Mouse (Mus musculus): ENCODE measurements around the gene Arhgdib.
"Not testable (repeated sequence)": the region's sequence is repeated elsewhere in the genome, so short reads cannot be mapped to it uniquely, and the experiment has no call there.

Arhgdib gene

DNA sequence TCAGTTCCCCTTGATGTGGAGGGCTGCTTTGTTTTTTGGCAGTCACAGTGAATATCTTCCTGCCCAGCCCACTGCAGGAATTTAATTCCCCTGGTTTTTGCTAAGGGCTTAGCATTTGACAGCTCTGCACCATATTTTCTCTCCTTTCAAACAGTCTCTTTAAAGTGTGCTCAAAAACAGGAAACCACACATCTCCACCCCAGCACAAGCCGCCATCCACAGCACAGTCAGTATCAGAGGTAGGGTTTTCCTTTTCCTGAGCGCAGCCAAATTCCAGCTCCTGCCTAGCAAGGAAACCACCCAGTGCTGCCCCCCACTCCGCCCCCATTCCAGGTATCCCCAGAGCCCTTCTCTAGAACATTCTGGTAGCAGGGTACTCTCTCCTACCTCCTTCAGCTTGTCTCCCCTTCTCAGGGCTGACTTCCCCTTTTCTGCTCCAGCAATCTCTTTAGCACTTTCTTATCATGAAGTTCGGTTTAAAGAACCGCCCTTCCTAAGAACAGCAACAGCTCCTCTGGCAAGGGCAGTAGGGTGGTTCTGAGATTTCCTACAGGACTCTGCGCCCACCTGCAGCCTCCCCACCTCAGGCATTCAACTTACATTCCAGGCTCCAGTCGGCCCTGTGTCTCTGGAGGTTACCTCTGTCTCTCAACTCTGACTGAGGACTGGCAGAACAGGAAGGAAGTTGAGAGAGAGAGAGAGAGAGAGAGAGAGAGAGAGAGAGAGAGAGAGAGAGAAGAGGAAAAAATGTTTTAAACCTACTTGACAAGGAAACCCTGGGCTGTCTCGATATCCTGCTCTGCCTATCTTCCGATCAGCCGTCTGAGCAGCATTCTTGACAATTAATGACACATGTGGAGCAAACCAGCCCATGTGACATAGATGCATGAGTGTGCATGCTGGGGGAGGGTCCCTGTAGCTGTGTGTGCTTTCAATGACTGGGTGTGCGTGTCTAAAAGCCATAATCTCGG is at the start of gene Arhgdib:
TSS of gene Arhgdib (minus strand) at position 849 of the 971 bp plus-strand sequence.
- DNase-seq: peak; percentile 60 to 62

DNA sequence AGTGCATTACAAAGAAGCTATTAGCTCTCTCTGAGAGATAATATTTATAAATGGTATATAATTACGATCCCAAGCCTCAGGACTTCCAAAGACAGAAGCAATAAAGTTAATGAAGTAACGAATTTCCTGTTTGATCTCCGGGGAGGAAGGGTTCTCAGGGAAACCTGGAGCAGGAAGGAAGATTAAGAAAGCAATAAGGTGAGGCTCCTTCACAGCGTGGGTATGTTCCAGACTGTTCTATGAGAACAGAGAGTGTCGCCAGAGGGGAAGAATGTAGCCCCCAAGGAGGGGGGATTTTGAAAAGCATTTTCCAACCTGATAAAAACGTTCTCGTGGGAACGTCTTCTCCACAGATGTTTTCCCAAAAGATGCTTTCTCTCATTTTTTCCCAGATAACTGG is 48.9 kb upstream of the Arhgdib start:
- no peak for DNase-seq

DNA sequence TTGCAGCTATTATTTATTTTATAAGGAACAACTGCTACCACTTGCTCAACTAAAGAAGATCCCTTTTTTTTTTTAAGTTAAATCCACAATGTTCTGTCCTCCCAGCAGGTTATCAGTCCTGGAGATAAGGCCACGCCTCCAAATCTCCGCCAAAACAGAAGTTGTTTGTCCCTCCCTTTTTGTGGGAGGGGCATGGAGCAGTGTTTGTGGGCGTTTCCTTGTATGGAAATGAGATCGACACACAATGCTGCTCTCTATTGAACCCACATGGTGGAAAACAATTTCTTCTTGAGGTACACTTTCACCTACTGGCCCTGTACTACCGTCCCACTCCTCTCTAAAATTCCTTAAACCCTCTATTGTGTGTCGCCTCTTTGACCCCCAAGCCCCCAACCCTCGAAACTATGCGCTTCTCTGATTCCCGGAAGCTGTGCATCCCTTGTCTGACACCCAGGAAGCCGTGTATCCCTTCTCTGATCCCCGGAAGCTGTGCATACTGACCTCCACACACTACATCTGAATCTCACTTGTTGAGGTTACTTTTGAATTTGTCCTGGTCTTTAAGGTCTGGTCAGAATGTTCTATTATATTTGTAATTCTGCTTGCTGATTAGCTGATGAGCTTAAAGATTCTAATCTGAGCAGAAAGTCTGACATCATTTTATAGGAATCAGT is 48.3 kb upstream of the Arhgdib start:
- DNase-seq: no peak

DNA sequence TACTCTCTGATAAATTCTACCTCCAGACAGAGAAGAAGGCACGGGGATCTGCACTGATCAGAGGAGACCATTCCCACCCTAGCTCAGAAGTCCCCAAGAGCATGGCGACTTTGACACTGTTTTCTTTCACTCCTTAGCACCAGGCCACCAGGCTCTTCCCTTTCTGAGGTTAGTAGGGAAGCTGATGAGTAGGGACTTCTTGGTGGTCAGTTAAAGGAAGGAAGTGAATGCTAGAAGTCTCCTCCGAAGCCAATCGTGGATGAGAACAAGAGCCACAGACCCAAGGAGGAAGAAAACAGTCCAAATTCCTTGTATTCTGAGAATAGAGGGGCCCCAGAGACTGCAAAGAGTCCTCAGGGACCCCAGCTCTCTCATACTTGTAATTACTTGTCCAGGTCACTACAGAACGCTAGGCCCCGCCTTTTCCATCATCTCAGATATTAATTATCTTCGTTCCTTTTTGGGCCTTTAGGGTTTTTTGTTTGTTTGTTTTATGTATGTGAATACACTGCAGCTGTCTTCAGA is 46.9 kb upstream of the Arhgdib start:
- DNase-seq: no peak

DNA sequence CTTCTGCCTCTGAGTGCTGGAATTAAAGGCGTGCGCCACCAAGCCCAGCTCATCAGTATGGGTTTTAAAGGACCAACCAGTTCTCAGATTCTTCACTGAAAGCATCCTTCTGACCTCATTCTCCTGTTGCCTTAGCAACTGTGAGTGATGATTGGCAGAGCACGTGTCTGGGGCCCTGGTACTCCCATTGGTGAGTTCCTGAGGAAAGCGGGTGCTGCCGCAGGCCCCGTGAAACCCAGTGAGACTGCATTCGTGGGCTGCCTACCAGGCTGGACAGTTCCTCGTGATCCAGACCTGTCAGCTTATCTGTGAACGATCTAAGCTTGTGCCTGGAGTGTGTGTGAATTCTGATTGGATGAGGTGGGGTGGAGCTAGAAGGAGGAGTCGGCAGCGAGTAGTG is 45.0 kb upstream of the Arhgdib start:
- DNase-seq: no peak

DNA sequence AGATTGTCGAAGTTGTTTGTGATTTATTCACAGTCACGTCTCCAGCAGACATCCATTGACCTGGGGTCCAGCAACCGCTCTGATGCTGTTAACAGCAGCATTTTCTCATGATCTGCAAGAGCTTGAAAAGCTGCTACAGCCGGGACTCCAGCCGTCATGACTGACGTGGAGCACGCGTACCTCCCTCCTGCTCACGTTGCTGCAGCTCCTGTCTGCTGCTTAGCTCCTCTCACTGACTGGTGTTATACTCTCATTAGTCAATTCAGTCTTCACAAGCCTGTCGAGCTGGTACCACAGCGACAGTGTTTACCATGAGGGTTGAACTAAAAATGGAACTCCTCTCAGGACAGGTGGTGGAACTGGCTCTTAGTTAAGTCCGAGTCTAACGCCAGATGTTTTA is 44.3 kb upstream of the Arhgdib start:
- DNase-seq: no peak

DNA sequence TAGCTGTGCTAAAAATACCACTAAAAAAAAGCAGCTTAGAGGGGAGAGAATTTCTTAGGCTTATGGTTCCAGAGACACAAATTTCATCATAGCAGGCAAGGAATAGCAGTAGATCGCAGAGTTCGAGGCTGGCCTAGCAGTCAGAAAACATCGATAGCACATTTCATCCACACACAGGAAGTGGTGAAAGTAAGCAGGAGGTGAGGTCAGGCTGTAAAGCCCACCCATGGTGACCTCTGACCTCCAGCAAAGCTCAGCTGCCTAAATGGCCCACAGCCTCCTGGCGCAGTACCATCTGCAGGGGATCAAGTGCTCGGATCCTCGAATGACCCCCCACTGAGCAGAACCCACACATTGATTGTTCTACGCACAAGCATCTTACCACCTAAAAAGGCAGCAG is 41.5 kb upstream of the Arhgdib start:
- no peak for DNase-seq

DNA sequence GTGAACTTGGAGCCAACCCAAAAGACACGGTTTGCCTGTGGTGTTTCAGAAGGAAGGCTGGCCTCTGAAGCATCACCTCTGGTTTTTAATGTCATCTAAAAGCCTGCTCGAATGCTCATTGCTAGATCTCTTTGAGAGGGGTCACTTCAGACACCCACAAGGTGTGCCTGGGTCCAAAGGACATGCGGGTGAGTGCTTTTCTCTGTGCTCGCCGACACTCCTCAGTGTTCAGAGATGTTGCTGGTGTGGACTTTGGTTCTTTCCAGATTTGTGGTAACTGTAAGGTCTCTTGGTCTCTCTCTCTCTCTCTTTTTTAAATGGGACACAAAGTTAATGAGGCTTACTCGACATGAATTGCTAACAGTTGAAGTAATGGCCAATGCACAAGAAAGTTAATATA is 40.9 kb upstream of the Arhgdib start:
- DNase-seq: no peak

DNA sequence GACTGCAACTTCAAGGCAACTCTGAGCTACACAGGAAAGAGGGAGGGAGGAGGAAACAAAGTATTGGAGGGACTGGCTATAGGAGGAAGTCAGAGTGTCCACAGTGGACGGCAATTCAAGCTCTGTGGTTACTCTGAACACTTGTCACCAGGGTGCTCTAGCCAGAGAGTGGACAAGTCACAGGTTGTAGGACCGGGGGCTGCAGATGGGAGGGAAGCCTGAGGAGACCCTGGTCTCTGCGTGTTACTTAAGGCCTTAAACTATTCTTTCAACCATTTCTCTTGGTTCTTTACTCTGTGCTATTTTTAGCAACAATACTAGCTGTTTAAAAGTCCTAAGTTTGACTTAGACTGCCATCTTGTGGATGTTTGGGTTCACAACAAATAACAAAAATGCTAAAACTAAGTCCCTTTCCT is 38.6 kb upstream of the Arhgdib start:
- DNase-seq: peak in 1 of 2 experiments; percentile 26

DNA sequence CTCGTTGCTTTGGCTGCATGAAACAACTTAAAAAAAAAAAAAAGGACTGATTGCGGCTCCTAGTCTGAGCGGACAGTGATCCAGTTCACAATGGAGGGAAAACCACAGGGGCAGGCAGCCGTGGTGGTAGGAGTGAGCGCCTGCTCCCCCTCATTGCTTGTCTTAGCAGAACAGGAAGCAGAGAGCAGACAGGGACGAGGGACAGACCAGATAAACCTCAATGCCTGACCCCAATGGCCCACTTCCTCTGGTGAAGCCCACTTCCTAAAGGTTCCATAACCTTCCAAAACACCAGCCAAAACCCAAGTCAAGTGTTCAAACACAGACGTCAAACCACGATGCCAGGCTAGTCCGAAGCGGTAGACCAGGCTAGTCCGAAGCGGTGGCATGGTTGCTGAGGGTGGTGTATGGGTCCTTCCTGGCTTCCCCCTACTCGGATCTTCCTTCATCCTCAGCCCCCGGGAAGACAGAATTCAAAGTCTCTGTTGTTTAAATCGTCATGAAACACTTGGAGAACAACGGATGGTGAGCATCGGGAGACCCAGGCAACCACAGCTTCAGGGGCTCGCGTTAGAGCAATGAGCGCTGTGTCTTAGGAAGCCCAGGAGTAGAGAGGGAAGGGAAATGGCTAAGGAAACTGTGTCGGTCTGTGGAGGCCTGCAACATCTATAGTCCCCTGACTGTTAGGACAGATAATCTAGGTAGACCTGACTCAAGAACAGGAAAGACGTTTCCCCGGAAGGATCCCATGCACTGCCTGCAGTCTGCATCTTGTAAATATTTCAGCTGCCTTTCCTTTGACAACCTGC is 37.8 kb upstream of the Arhgdib start:
- no peak for DNase-seq

DNA sequence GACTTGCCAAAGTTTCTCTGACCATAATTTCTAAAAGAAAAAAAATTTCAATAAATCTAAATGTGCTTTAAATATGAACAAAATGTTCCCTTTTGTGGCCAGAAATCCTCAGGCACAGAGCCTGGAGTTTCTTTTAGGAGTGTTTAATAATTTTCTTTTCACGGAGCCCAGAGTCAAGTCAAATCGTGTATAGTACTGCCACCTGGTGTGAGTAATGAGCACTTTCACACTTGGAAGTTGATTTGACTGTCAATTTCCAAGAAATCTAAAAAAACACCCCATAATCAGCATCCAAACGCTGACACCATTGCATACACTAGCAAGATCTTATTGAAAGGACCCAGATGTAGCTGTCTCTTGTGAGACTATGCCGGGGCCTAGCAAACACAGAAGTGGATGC is 27.2 kb upstream of the Arhgdib start:
- DNase-seq: not testable (repeated sequence)

DNA sequence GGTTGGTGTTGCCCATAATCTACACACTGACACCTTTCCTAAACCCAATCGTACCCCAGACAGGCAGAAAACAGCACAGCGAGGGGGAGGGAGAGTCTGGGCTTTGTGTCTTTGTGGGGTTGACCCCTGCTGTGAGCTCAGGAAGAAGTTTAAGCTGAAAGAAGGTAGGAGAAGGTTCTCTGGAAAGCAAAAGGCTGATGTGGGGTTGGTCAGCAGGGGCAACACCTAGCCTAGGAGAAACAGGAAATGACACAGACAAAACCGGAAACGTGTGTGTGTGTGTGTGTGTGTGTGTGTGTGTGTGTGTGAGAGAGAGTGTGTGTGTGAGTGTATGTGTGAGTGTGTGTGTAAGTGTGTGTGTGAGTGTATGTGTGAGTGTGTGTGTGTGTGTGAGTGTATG is 25.8 kb upstream of the Arhgdib start:
- DNase-seq: no peak

DNA sequence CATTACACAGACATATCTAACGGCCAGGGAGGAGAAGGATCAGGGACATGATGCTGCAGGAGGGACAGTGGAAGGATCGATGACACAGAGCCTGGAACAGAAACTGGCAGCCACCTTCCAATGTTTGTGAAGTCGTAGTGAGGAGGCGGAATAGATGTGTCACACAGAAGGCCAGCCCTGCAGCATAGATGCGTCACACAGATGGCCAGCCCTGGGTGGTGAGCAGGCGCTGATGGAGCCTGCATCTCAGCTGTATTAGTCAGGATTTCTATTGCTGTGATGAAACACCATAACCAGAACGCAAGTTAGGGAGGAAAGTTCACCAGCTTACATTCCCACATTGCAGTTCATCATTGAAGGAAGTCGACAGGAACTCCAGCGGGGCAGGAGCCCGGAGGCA is 24.2 kb upstream of the Arhgdib start:
- no peak for DNase-seq

DNA sequence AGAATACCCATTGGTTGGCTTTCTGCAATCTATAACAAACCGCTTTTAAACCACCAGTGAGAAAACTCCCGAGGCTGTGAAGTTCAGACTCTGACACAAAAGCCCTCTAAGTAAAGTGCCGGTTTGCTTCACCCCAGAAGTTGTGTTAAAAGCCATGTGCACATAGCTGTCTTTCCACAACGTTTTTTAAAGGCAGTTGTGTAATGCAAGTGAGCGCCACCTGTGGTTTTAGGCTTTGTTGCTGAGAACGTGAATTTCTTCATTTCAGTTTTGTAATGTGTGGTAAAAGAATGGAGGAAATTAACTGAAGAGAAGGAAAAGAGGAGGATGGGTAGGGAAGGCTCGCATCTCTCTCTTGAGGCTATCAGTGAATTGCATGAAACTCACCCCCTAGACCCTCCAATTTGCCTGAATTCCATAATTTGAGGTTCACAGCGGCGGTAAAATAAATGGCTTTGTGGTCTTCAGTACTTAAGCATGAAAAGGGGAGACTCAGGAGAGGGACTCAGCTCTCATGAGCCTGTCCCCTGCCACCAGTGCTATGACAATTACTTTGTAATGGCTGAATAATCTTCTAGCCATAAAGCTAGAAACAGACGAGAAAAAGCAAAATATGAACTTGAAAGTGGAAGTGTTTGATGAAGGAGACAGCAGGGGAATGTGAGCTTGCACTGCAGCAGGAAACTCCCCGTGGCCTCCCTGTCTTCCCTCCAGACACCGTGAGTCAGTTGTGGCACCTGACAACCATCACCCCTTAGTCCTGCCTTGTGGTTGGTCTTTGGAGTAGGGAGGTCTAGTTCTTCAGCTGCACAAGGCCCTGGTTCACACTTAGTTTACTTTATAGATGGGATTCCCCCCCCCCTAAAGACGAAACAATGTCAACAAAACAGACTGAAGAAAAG is 23.2 kb upstream of the Arhgdib start:
- no peak for DNase-seq

DNA sequence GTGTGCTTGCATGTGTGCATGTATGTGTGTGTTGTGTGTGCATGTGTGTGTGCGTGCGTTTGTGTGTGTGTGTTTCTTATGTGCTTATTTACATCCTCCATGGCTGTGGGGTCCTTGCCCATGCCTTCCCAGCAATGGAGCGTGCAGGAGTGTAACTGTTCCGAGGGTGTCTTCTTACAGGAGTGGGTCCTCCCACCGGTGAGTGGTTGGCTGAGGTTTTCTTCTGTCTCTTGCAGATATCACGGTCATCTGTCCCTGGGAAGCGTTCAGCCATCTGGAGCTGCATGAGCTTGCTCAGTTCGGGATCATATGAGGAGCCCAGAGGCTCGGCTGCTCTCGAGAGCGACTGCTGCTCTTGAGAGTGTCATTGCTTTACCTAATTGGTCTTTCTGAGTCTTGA is 21.3 kb upstream of the Arhgdib start:
- no peak for DNase-seq

DNA sequence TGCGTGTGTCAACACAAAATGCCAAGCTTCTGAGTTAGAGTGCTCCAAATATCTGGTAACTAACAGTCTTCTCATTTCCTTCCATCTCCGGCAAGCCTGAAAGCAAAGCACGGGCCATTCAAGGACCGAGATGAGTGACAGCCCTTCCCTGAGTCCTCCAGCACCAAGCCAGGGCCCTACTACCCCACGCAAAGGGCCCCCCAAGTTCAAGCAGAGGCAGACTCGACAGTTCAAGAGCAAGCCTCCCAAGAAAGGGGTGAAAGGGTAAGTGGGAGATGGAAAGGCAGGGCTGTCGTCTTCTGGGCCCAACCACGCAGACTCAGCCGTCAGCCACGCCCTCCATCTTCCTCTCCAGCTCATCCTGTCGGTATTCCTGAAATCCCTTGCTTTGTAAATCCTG is 17.4 kb upstream of the Arhgdib start:
- DNase-seq: no peak

DNA sequence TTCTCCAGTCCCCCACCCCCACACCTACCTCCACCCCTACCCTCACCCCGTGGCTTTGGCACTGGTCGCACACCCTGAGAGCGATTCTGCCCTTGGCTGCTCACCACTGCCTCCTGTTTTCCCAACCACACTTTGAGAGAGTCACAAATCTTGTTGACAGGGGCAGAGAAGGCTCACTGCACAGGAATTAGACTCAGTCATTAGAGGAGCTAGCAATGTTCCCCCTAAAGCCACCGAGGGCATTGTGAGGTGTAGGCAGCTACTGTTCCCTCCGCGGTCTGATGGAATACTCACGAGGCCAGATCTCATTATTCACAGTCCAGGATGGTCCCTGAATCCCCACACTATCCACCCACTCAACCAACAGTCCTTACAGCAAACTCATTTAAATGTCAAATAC is 15.4 kb upstream of the Arhgdib start:
- peak in 1 of 2 experiments; percentile 1 for DNase-seq

DNA sequence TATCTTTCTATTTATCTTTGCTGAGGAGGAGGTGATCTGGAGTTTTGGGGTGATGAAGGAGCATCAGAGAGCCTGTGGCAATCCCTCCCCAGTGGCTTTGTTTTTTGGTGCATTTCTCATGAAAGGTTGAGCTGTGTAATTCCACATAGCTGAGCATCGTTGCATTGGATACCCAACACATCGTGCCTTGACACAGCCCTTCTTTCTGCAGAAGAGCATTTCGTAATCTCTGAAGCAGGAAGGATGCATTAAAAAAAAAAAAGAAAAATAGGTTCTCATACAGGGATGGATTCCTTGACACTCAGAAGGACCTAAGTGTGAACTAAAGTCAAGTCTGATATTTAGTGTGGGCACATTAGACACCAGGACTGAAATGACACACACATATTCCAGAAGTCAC is 13.5 kb upstream of the Arhgdib start:
- DNase-seq: no peak

DNA sequence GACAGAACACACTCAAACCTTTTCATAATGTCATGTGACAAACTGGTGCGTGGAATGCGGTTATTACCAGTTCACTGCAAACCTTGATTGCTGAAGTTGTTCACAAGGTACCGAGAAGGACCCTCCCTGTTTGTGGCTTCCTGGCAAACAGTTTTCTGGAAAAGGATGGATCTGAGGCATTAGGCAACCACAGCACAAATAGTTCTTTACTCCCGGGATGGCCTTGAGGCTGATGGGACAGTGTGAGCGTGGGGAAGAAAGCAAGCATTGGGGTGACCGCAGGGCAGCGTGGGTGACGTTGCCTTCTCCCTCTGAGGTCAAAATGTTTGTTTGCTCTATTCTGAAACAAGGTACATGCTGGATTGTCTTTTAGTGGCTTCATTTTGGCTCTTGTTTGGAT is 13.0 kb upstream of the Arhgdib start:
- peak in 1 of 2 experiments; percentile 0 for DNase-seq

DNA sequence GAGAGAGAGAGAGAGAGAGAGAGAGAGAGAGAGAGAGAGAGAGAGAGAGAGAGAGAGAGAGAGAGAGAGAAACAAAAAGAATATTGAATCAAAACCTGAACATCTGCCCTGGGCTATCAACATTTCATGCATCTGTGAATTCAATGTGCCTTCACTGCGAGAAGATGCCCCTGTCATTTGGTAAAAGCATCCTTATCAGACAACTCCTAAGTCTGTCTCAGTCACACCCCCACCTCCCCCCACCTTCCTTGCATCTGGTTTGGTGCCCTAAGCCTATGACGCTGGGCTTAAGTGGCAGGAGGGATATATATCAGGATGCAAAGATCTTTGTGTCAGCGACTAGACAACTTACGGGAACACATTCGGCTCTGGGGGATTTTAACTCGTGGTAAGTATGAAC is 12.5 kb upstream of the Arhgdib start:
- peak in 1 of 2 experiments; percentile 0 for DNase-seq

DNA sequence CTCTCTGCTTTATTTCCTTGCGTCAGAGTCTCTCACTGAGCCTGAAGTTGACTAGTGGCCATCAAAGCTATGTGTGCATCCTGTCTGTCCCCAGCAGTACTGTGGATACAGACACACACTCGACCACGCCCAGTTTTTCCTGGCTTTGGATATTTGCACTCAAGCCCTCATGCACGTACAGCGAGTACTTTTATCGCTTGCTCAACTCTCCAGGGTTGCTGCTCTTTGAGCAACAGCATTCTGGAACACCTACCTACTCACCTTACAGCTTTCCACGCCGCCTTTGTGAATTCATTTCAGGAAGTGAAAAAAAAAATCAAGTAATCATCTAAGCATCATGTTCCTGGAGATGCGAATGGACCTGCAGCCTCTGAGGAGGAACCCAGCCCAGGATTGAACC is 11.2 kb upstream of the Arhgdib start:
- DNase-seq: peak in 1 of 2 experiments; percentile 0

DNA sequence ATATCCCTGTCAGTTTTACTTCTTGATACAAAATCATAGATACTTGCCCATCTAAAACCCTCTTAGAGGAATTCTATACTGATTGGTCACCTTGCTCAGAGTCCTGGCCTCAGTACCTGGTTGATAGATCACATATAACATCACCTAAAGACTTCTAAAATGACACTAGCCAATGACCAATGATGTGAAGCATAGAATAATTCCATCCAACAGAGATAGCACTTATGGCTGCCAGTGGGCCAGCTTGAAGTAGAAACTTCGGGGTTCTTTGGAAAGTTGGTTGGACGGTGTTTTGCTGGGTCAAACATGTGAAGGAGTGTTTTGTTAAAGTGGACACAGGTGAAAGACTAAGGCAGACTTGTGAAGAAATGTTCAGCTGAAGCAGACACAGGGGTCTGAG is 8.5 kb upstream of the Arhgdib start:
- no peak for DNase-seq
